Mouse (Mus musculus): ENCODE results near the gene Erp44. TPM values are rescaled to one million over a fixed set of nuclear protein-coding genes. Genes with fewer than 3 reads are reported as not detected.

The Erp44 gene
- total and polyA plus RNA-seq, 3 experiments: 59.2 to 203 (median 99.7) TPM

GRCm38 (mm10) chr4:48267683-48268082, 11.7 kb downstream of the Erp44 start:
- H3K4me2 ChIP-seq (ENCODE audit: insufficient read depth, low read depth, poor library complexity, severe bottlenecking): no peak overlapping the region
- in situ Hi-C loops (cut with MboI; ENCODE audit: low pct_ligation_motif_present, low pct_unique_long_range_greater_than_20kb, low sequenced_read_pairs) (no loop called here), dilution Hi-C loops (cut with MboI; ENCODE audit: extremely low pct_ligation_motif_present, extremely low pct_unique_long_range_greater_than_20kb, low sequenced_read_pairs) (no loop called here)
- no peak overlapping the region for H3K27ac ChIP-seq (ENCODE audit: insufficient read depth, low read depth)
- no peak overlapping the region for H3K4me3 ChIP-seq (replicated peaks in 1 of 3; ENCODE audit: low read depth in 2 of 3, low read length in 2 of 3, poor library complexity in 1 of 3)
- H3K9ac ChIP-seq (ENCODE audit: insufficient read depth, low read depth): no peak overlapping the region
- no peak for DNase-seq (ENCODE audit: extremely low read depth)
- H3K9me3 ChIP-seq (replicated peaks; ENCODE audit: low read length): no peaks in the 10 kb centered on the region
- peaks cover 0 to 10% of the 10 kb centered on the region in 2 experiments for H3K36me3 ChIP-seq (replicated peaks in 1 of 2; ENCODE audit: control insufficient read depth in 1 of 2, insufficient read depth in 1 of 2, low read length in 1 of 2)
- peaks cover 58% of the 10 kb centered on the region for H3K79me2 ChIP-seq (replicated peaks; ENCODE audit: control insufficient read depth, extremely low read depth, insufficient read depth, poor library complexity, severe bottlenecking)
- TF ChIP-seq MEF2A (IDR thresholded peaks at IDR 0.05; ENCODE audit: borderline replicate concordance, low read depth, low read length): no peak
- TF ChIP-seq IRF4 (IDR thresholded peaks at IDR 0.05; ENCODE audit: low read depth, low read length): no peak
- no peak for TF ChIP-seq JUND (conservative IDR thresholded peaks at IDR 0.05; ENCODE audit: low read depth, low read length)
- 0 out of 2 replicates have a peak, but pooled peaks have one; percentile 25 for TF ChIP-seq MXI1 (IDR thresholded peaks at IDR 0.05; ENCODE audit: low read depth, low read length)
- peaks cover 14 to 91% of the 10 kb centered on the region in 2 experiments for H3K4me1 ChIP-seq (ENCODE audit: control insufficient read depth in 1 of 2, insufficient read depth in 2 of 2)
- H3K27me3 ChIP-seq (replicated peaks): no peaks in the 10 kb centered on the region

GRCm38 (mm10) chr4:48258045-48258444, 21.3 kb downstream of the Erp44 start:
- Histone ChIP-seq H3K27me3 (replicated peaks) (no peaks in the 10 kb centered on the region), H3K36me3 (replicated peaks in 1 of 2; ENCODE audit: control insufficient read depth in 1 of 2, insufficient read depth in 1 of 2, low read length in 1 of 2) (peaks cover 5 to 24% of the 10 kb centered on the region in 2 experiments), H3K9me3 (replicated peaks; ENCODE audit: low read length) (no peaks in the 10 kb centered on the region), H3K4me3 (replicated peaks in 1 of 3; ENCODE audit: low read depth in 2 of 3, low read length in 2 of 3, poor library complexity in 1 of 3) (no peak overlapping the region), H3K27ac (ENCODE audit: insufficient read depth, low read depth) (no peak overlapping the region), H3K9ac (ENCODE audit: insufficient read depth, low read depth) (no peak overlapping the region), H3K79me2 (replicated peaks; ENCODE audit: control insufficient read depth, extremely low read depth, insufficient read depth, poor library complexity, severe bottlenecking) (peaks cover 21% of the 10 kb centered on the region), H3K4me1 (ENCODE audit: control insufficient read depth in 1 of 2, insufficient read depth in 2 of 2) (peaks cover 0 to 85% of the 10 kb centered on the region in 2 experiments; a peak in 2 of 4 replicates), H3K4me2 (ENCODE audit: insufficient read depth, low read depth, poor library complexity, severe bottlenecking) (no peak overlapping the region)
- in situ Hi-C loops (cut with MboI; ENCODE audit: low pct_ligation_motif_present, low pct_unique_long_range_greater_than_20kb, low sequenced_read_pairs): no loop called here
- dilution Hi-C loops (cut with MboI; ENCODE audit: extremely low pct_ligation_motif_present, extremely low pct_unique_long_range_greater_than_20kb, low sequenced_read_pairs): no loop called here
- peak; percentile 57 for DNase-seq (ENCODE audit: extremely low read depth)
- TF ChIP-seq IRF4 (IDR thresholded peaks at IDR 0.05; ENCODE audit: low read depth, low read length) (peak; percentile 11; the same call in 1 of the 2 replicates), BHLHE40 (IDR thresholded peaks at IDR 0.05; ENCODE audit: low read depth, low read length) (peak; percentile 63), TBP (conservative IDR thresholded peaks at IDR 0.05; ENCODE audit: low read depth, low read length) (no peak), ETS1 (conservative IDR thresholded peaks at IDR 0.05; ENCODE audit: low read depth, low read length) (peak; percentile 70), MYC (IDR thresholded peaks at IDR 0.05; ENCODE audit: low read depth, low read length) (peak; percentile 66; the same call in 1 of the 2 replicates), MAZ (IDR thresholded peaks at IDR 0.05; ENCODE audit: low read depth, low read length) (no peak), JUN (IDR thresholded peaks at IDR 0.05; ENCODE audit: insufficient read depth, low read depth, low read length) (no peak), MXI1 (IDR thresholded peaks at IDR 0.05; ENCODE audit: low read depth, low read length) (0 out of 2 replicates have a peak, but pooled peaks have one; percentile 24), NELFE (IDR thresholded peaks at IDR 0.05; ENCODE audit: low read depth, low read length) (no peak), HCFC1 (IDR thresholded peaks at IDR 0.05; ENCODE audit: low read depth, low read length) (no peak), ELF1 (IDR thresholded peaks at IDR 0.05; ENCODE audit: low read depth, low read length) (no peak), GABPA (IDR thresholded peaks at IDR 0.05; ENCODE audit: insufficient replicate concordance, low read depth, low read length) (no peak), CHD1 (IDR thresholded peaks at IDR 0.05; ENCODE audit: low read depth, low read length) (no peak), MEF2A (IDR thresholded peaks at IDR 0.05; ENCODE audit: borderline replicate concordance, low read depth, low read length) (peak; percentile 83), KAT2A (IDR thresholded peaks at IDR 0.05; ENCODE audit: insufficient replicate concordance, low read length) (no peak), RCOR1 (conservative IDR thresholded peaks at IDR 0.05; ENCODE audit: low read depth, low read length) (no peak), SIN3A (IDR thresholded peaks at IDR 0.05; ENCODE audit: low read length) (peak; percentile 42; the same call in 1 of the 2 replicates), TCF12 (IDR thresholded peaks at IDR 0.05; ENCODE audit: low read depth, low read length) (peak; percentile 91), POLR2AphosphoS2 (IDR thresholded peaks at IDR 0.05; ENCODE audit: low read depth, low read length) (no peak), SMC3 (IDR thresholded peaks at IDR 0.05; ENCODE audit: low read depth, low read length) (no peak), RAD21 (IDR thresholded peaks at IDR 0.05; ENCODE audit: low read depth, low read length) (no peak), MAX (IDR thresholded peaks at IDR 0.05; ENCODE audit: low read length) (no peak), E2F4 (IDR thresholded peaks at IDR 0.05; ENCODE audit: insufficient replicate concordance, low read depth, low read length) (no peak), NRF1 (IDR thresholded peaks at IDR 0.05; ENCODE audit: low read depth, low read length) (no peak), ZC3H11A (IDR thresholded peaks at IDR 0.05; ENCODE audit: low read depth, low read length) (no peak), CTCF (conservative IDR thresholded peaks at IDR 0.05 in 1 of 2, IDR thresholded peaks at IDR 0.05 in 1 of 2; ENCODE audit: low read depth in 2 of 2, low read length in 2 of 2) (no peak), MAFK (IDR thresholded peaks at IDR 0.05; ENCODE audit: insufficient replicate concordance, low read length) (no peak), UBTF (IDR thresholded peaks at IDR 0.05; ENCODE audit: low read depth, low read length) (no peak), CHD2 (IDR thresholded peaks at IDR 0.05; ENCODE audit: low read length) (no peak), ZMIZ1 (IDR thresholded peaks at IDR 0.05; ENCODE audit: low read depth, low read length) (no peak), PAX5 (IDR thresholded peaks at IDR 0.05; ENCODE audit: low read length) (no peak)

Data from CH12.LX (cell line).